Mouse (Mus musculus): ENCODE measurements around the gene Rbm3.
A peak's percentile ranks its signal among the peaks of the same experiment; 100 is the strongest.

Rbm3 gene

DNA sequence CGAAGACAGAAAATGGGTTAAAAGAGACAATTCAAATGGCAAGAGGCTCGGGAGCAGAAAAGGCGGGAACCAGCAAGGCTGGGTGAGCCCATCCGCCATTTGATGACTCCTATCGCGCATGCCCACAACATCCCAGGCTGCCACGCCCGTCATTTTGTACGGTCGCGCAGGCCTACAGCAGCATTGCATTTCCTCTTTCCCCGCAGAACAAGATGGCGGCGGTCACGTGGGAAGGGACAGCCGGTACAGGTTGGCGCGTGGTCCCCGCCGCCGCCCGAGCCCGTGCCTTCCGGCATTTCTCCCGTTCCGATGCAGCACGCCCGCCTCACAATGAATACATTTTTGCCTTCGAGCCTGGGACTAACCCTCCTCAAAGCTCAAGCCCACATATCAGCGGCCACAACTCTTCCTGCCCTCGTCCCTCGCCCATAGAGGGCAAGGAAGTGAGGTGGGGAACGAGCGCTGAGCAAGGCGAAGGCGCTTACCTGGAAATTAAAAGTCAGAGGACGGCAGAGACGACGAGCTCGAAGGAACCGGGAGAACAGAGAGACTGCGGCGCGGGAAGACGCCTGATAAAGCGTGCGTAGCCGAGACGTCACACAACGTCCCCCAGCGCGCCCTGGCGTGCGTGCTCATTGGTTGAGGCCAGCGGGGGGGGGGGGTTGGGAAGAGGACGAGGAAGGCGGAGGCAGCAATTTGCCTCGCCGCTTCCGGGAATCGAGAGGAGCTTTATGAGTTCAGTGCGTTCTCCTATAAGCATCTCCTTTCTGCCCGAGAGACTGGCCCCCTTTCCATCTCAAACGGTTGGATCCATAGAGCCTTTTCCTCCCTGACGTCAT, at the start of gene Rbm3:
Gene Rbm3 (minus strand): TSS at position 728 of the 839 bp plus-strand sequence.
- peak; percentile 69 for DNase-seq (ENCODE audit: low spot score)

- no peak for DNase-seq (ENCODE audit: low spot score)
Observed at GRCm38 (mm10) chrX:8193419-8193723, 47.7 kb upstream of the Rbm3 start, which contains the start of gene Ebp. Gene Ebp, minus strand, starts transcription at chrX:8193512.

GRCm38 (mm10) chrX:8192640-8193418, 47.1 kb upstream of the Rbm3 start:
- peak; percentile 50 for DNase-seq (ENCODE audit: low spot score)

DNA sequence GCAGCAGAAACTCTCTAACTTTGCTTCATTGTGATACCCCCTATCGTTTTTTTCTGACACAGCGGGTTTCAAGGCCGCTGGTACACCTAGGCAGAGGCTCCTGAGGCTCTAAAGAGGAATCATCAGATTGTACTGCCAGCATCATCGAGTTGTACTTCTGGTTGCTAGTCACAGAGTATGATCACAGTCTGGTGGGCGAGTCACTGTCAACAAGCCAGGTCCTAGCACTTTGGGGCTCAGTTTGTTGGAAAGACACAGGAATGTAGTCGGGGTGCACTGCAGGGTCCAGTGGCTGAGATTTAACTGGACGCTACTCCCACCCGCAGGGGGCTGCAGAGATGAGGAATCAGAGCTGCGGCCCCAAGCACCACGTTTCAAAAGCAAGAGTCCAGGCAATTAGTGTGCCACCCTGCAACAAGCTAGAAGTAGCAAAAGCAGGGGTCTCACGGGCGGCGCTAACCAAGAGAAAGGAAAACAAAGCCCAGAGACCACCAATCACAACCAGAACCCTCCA, 46.5 kb upstream of the Rbm3 start:
- no peak for DNase-seq (ENCODE audit: low spot score)

DNA sequence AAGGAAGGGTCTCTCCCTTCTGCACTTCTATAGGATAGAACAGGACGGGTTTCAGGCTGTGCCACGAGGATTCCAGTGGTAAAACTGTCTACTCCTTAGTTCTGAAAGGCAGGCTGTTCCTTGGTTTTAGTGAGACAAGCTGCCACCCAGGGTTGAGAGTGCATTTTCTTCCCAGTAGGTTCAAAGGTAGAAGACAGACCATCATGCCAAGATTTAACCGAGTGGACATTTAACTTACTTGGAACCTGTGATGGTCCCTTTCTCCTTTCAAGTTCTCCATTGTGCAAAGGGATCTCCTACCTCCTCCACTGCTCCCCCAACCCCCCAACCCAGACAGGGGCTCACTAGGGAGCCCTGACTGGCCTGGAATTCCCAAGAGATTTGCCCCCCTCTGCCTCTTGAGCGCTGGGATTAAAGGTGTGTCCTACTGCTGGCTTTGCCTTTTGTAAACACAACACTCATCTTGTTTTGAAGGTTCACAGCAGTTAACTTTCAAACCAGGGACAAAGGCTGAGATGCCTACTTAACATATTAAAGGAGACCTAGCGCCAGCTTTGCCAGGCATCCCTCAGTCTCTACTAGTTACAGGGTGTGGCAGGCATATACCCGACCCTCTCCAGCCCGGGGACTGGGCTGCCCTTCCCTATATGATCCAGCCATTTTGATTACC, 37.3 kb upstream of the Rbm3 start:
- no peak for DNase-seq (ENCODE audit: low spot score)

GRCm38 (mm10) chrX:8179646-8180045, 34.0 kb upstream of the Rbm3 start:
- no peak for DNase-seq (ENCODE audit: low spot score)

GRCm38 (mm10) chrX:8178871-8179270, 33.2 kb upstream of the Rbm3 start:
- no peak for DNase-seq (ENCODE audit: low spot score)

DNA sequence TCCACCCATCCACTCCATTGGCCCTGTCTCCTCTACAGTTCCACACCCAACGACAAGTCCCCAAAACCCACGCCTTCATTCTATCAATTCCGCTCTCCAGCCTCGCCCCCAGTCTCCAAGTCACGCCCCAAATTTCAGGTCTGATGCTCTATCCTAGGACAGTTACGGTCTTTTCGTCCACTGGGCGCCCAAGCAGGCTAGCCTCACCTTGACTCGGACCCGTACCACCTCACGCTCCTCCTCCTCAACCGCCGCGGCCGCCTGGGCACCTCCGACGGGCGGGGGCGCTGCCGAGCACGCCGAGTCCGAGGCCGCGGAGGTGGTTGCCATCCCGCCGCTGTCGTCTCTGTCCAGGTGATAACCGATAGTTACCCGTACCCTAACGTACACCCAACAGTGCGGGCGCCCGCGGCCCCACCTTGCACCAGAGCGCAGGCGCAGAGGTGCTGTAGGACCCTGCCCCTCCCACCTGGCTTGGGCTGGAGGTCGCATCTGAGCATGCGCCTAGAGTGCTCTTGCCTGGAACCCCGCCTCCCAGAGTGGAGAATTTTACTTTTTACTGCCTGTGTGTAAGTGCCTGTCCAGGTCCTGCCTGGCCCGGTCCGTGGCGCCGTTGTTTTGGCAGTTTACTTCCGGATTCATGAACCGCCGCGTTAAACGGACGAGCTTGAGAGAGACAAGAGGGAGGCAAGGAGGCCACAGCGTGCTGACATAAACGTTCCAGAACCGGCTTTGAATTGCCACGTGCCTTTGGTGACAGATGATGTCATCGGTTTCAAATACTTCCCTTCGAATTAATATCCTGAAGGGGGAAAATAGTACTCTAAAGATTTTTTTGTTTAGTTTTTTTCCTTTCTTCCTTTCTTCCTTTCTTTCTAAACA, 30.1 kb upstream of the Rbm3 start, which contains the start of gene Tbc1d25:
Gene Tbc1d25 (minus strand): TSS at position 678 of the 882 bp plus-strand sequence.
- peak; percentile 74 for DNase-seq (ENCODE audit: low spot score)

DNA sequence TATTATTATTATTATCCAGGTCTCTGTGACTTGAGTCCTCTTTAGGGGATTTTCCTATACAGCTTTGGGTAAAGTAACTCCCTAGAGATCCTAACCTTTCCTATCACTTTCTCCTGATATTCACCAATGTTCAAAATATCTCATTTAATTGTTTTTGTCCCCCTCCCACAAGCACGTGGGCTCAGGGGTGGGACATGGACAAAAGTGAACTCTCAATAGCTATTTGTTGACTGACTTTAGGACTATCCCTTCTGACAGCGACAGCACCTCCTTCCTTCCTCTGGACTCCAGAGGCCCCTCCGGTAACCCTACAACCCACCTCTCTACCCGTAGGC, 29.5 kb upstream of the Rbm3 start:
- DNase-seq (ENCODE audit: low spot score): no peak

GRCm38 (mm10) chrX:8167716-8168647, 22.3 kb upstream of the Rbm3 start:
- DNase-seq (ENCODE audit: low spot score): no peak

- DNase-seq (ENCODE audit: low spot score): no peak
Observed at GRCm38 (mm10) chrX:8164471-8164870, 18.8 kb upstream of the Rbm3 start.

DNA sequence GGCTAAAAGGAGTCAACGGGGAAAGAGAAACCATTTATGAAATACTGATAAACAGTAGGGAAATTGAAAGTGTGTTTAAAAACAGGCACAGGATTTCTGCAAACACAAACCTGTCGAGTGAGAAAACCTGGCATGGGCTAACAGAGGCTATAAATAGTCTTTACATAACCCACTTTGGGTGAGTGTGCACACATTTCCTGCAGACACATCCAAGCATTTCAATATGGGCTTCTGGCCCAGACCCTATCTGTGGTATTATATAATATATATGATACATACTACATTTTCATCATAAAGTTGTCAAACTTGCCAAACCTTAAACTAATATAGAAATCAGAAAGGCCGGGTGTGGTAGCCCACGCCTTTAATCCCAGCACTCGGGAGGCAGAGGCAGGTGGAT, 17.4 kb upstream of the Rbm3 start:
- DNase-seq (ENCODE audit: low spot score): no peak

DNA sequence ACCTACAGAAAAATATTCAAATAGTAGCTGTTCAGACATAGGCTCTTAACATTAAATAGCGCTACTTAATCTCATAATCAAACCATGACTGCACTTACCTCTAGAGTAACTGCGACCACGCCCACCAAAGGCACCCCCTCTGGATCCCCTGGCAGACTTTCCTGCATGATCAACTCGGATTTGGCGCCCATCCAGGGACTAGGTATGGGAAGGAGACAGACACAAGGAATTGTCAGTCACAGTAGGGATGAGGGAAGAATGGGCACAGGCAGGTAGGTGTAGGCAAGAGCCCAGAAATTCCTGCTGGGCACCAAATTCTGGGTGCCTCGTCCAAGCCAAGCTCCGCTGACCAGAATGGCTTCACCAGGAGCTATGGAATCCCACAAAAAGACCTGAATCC, 1.9 kb downstream of the Rbm3 start:
- no peak for DNase-seq (ENCODE audit: low spot score)

- no peak for DNase-seq (ENCODE audit: low spot score)
Observed at GRCm38 (mm10) chrX:8142948-8143347, 2.7 kb downstream of the Rbm3 start.

- no peak for DNase-seq (ENCODE audit: low spot score)
Observed at GRCm38 (mm10) chrX:8141058-8141457, 4.6 kb downstream of the Rbm3 start.

DNA sequence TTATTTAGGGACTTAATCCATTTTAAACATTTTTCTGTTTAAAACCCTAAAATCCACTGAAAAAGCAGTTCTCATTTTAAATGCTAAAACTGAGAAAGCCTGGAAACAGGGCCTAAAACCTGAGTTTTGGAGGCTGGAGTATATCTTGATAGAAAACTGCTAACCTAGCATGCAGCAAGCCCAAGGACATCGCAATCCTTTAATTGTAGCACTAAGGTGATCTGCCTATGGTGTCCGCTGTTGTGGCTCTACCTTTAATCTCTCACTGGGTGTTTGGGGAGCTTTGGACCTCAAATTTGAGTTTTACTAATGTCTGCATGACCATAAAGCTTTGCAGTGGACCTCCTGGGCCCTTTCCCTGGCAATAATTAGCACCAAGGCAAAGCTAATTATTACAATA, 5.2 kb downstream of the Rbm3 start:
- no peak for DNase-seq (ENCODE audit: low spot score)

DNA sequence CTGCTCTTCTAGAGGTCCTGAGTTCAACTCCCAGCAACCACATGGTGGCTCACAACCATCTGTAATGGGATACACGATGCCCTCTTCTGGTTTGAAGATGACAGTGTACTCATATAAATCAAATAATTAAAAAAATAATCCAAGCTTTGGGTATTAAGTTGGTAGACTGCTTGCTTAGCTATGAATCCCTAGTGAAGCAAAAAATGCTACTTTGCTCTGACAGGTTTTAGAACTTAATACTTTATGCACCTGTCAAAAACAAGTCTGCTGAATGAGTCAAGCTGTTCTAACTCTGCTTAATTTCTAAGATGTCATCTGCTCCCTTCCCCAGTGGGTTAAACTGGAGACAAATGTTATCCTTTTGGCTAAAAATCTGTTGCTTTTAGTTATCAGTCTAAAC, 6.2 kb downstream of the Rbm3 start:
- DNase-seq (ENCODE audit: low spot score): no peak

- DNase-seq (ENCODE audit: low spot score): no peak
Observed at GRCm38 (mm10) chrX:8135886-8136285, 9.8 kb downstream of the Rbm3 start.

DNA sequence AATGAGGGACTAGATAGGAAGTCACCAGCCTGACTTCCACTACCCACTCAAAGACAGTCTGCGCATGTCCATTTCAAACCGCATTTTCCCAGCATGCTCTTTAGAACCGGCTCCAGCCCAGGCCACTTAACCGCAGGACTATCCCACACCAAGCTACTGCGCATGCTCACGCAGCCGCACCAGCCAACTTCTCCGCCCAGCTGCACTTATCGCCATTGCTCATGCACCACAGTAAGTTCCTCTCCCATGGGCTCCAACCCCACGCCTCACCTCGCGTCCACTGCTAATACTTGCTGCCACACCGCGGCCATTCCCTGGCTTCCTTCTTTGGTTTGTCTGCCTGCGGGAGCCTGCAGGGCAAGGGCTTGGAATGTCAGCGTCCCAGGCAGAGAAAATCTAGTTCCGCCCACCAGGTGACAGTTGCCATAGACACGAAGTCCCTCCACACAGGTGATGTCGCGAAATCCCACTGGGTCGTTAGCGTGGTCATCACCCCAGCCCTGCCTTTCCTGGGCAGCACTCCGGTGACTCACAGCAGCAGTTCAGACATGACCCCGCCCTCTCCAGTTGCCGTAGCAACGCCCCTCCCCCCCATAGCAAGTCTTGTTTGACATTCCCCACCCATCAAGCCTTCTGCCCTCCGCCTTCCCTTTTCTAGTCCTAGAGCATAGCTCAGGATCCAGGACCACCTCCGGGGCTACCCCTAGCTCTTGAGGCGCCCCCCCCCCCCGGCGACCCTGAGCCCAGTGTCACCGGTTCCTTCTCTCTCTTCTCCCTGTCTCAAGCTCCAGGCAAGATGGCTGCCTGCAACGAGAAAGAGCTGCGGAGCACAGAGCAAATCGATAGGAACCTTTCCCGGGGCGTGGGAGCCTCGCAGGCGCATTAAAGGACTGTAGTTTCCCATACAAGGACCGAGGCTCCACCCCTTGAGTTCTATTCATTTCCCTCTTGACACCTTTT, 13.4 kb downstream of the Rbm3 start, which contains the start of gene Wdr13:
Gene Wdr13 (minus strand): TSS at position 876 of the 960 bp plus-strand sequence.
- peak; percentile 73 for DNase-seq (ENCODE audit: low spot score)
